Mouse (Mus musculus) megakaryocyte, embryonic 14.5 days (primary cell): ENCODE data around the gene Vwa3a.

Experiments used
- FLI1 ChIP-seq: IDR thresholded peaks from 2 replicates; pipeline ENCODE4 v1.6.1; 2012; ENCODE audit warnings: low read length, inconsistent platforms, mixed read lengths
- GATA1 ChIP-seq: IDR thresholded peaks from 3 replicates; pipeline ENCODE4 v1.6.1; 2012; ENCODE audit warnings: mixed read lengths, low read length, inconsistent platforms, borderline replicate concordance

GRCm38 (mm10) chr7:120754671-120755070 lies 15.6 kb downstream of the Vwa3a start:
- TF ChIP-seq GATA1 (no peak), FLI1 (no peak)
